Mouse (Mus musculus) intestine, postnatal 0 days (tissue): ENCODE measurements around the gene Fut11. TPM values are rescaled to one million over a fixed set of nuclear protein-coding genes. Genes with fewer than 3 reads are reported as not detected.

Source experiments
- ATAC-seq: fragments of 200-750 bp; cut with Nextera tagmentation; 2 replicates; pipeline ENCODE4 v1.8.0; 2017; ENCODE audit warnings: mild to moderate bottlenecking, moderate TSS enrichment, moderate library complexity
- H3K27ac ChIP-seq: fragments of 300-500 bp; sonication (generic); 2 replicates; pipeline ENCODE4 v1.5.1; 2014; ENCODE audit warnings: mild to moderate bottlenecking, low read depth, low read length, moderate library complexity
- H3K27me3 ChIP-seq: fragments of 300-500 bp; sonication (generic); replicated peaks from 2 replicates; pipeline ENCODE4 v1.6.1; 2014; ENCODE audit warnings: low read length, mixed read lengths; ENCODE audit not compliant: control insufficient read depth, insufficient read depth
- H3K36me3 ChIP-seq: fragments of 300-500 bp; sonication (generic); 2 replicates; pipeline ENCODE4 v1.6.1; 2014; ENCODE audit warnings: mild to moderate bottlenecking, moderate library complexity; ENCODE audit not compliant: control insufficient read depth, insufficient read depth
- H3K4me1 ChIP-seq: fragments of 300-500 bp; sonication (generic); replicated peaks from 2 replicates; pipeline ENCODE4 v1.6.1; 2014; ENCODE audit warnings: antibody characterized with exemption, low read length, mixed read lengths; ENCODE audit not compliant: control insufficient read depth, insufficient read depth
- H3K4me2 ChIP-seq: fragments of 300-500 bp; sonication (generic); replicated peaks from 2 replicates; pipeline ENCODE4 v1.6.1; 2014; ENCODE audit warnings: low read depth, mild to moderate bottlenecking, moderate library complexity
- H3K4me3 ChIP-seq: fragments of 300-500 bp; sonication (generic); 2 replicates; pipeline ENCODE4 v1.5.1; 2014; ENCODE audit warnings: low read depth, low read length
- H3K9ac ChIP-seq: fragments of 300-500 bp; sonication (generic); 2 replicates; pipeline ENCODE4 v1.6.1; 2014; ENCODE audit warnings: mild to moderate bottlenecking, low read depth, low read length
- H3K9me3 ChIP-seq: fragments of 300-500 bp; sonication (generic); 2 replicates; pipeline ENCODE4 v1.6.1; 2016; ENCODE audit warnings: mixed run types; ENCODE audit not compliant: control insufficient read depth
- CTCF ChIP-seq: sonication (generic); IDR thresholded peaks from 2 replicates; pipeline ENCODE4 v1.5.1; 2016; ENCODE audit warnings: low read depth, mild to moderate bottlenecking, control low read depth, antibody characterized with exemption, moderate library complexity
- WGBS: fragments of 180-500 bp; shearing (Covaris S2); extraction: QIAGEN DNeasy Blood & Tissue Kit; methylation state at CpG from one replicate; pipeline ENCODE4 v1.1.7; 2014; 5-methylcytosine and 5-hydroxymethylcytosine counted together
- polyA plus RNA-seq: library from polyadenylated mRNA; unstranded; fragments of >200 nt; fragmentation: Nextera tagmentation; extraction: Ambion mirVana; gene quantifications from 2 replicates; pipeline ENCODE4 v1.2.1, GENCODE M21; 2015

Gene Fut11
- polyA plus RNA-seq, 1 experiment from 2014 or later: 7.4 TPM

DNA sequence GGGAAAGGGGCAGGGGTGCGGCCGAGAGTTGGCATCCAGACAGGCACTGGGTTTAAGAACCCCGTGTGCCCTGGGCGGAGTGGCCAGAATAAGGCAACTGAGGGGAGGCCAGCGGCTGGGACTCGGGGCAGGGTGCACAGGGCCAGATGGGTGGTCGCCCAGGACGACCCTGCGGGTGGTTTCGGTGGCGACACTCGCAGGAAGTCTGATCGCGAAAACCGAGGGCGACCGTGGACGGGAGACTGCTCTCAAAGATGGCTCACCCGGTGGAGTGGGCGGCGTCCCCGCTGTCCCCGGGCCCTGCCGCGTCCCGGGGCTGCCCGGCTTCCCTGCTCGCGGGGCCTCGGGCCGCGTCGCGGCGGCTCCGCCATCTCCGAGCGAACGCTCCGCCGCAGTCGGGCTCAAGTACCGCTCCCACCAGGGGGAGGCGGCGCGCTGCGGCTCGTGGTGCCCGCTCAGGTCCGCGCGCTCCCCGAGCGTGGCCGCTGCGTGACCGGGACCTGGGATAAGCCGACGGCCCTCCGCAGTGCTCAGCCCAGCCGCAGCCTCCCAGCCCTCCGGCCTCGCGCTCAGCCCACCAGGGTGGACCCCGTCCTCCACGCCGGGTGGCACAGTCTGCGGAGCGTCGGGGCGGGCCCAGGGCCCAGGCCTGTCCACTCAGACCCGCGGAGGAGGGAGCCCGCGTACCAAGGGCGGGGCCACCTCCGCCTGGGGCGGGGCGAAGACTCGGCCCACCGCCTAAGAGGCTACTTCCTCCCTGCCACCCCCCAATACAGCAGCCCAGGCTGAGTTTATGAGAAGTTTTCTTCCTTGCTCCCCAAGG, 39.4 kb downstream of the Fut11 start, which contains the start of gene Ndst2:
Ndst2 (minus strand) TSS at position 611 of the 823 bp plus-strand sequence.
- TF ChIP-seq CTCF: peak; percentile 59
- Histone ChIP-seq H3K36me3 (peaks cover 48% of the 10 kb centered on the region), H3K4me3 (peak within 1 kb of the TSS; percentile 73), H3K4me2 (peak within 1 kb of the TSS; percentile 94), H3K9ac (peak within 1 kb of the TSS; percentile 85), H3K4me1 (peaks cover 3% of the 10 kb centered on the region; the same call in 1 of the 2 replicates), H3K9me3 (no peaks in the 10 kb centered on the region), H3K27me3 (no peaks in the 10 kb centered on the region), H3K27ac (peak within 1 kb of the TSS; percentile 94)
- WGBS: 0% methylated on average over 79 of the region's 81 CpGs
- peak; percentile 95 for ATAC-seq

DNA sequence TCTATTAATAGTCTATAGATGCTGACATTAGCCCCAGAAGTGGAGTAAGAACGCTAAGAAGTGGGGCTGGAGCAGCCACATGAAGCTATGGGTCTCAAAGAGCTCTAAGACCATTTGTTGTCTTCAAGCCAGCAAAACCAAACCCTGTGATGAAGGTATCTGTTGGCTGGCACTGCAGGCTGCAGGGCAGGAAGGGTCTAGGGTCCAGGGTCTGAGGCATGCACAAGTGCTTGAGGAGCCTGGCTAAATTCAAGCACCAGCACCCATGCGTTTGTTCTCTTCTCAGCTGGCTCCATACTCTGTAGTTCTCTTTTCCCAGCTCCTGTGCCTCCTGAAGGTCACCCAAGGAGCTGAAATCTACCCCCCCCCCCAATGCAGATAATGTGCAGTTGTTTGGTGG, 40.3 kb downstream of the Fut11 start:
- no peak for ATAC-seq
- WGBS: 52% methylated on average over 2 of the region's 2 CpGs
- H3K4me2 ChIP-seq: 0 out of 2 replicates have a peak overlapping the region, but pooled peaks have one; percentile 94

DNA sequence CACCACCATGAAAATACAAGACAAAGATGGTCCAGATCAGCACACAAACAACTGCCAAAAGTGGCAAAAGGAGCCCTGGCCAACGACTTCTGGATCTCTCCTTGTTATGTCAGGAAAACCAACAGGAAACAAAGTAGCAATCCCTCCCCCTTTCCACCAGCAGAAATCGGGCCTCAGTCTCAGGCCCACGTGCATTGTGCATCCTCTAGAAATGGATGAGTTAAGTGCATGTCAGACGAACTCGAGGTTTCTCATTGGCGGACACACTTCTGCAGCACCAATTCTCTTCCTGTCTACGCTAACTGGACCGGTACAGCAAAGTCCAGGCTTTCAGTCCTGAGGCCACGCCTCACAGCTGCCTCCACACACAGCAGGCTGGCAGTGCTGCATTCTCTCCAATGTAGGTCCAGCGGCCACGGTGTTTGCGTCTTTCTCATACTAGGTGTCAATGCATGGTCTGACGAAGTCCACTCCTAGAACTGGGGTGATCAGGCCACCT, 41.2 kb downstream of the Fut11 start:
- H3K4me2 ChIP-seq: no peak overlapping the region
- H3K27ac ChIP-seq: no peak overlapping the region
- H3K36me3 ChIP-seq: peaks cover 46% of the 10 kb centered on the region
- TF ChIP-seq CTCF: no peak
- no peaks in the 10 kb centered on the region for H3K27me3 ChIP-seq
- WGBS: 68% methylated on average over 13 of the region's 13 CpGs
- no peak overlapping the region for H3K9ac ChIP-seq
- H3K4me3 ChIP-seq: no peak overlapping the region
- ATAC-seq: no peak
- no peaks in the 10 kb centered on the region for H3K9me3 ChIP-seq
- H3K4me1 ChIP-seq: peaks cover 3% of the 10 kb centered on the region; the same call in 1 of the 2 replicates

More for the DNA sequence above, 40.3 kb downstream of the Fut11 start:
- Histone ChIP-seq H3K27ac (no peak overlapping the region), H3K9ac (no peak overlapping the region), H3K4me1 (peaks cover 3% of the 10 kb centered on the region; the same call in 1 of the 2 replicates), H3K4me3 (no peak overlapping the region), H3K9me3 (no peaks in the 10 kb centered on the region), H3K27me3 (no peaks in the 10 kb centered on the region), H3K36me3 (peaks cover 46% of the 10 kb centered on the region)
- TF ChIP-seq CTCF: no peak

DNA sequence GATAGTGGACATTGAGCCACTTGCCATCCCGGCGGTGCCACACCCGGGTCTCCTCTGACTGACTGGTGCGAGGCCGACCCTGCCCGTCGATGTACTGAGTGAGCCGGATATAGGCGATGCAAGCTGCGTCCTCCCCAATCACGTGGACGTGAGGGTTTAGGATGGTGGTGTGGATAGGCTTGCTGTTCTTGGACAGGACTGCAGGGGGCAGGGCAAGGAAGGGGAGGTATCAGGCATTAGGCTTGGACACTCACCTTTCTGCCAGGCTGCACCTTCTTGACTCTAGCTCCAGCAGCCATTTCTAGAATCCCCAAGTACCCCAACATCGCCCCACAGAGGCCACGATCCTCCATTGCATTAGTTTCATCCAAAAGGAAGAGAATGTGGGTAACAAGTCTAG, 42.5 kb downstream of the Fut11 start:
- no peaks in the 10 kb centered on the region for H3K9me3 ChIP-seq
- H3K4me3 ChIP-seq: no peak overlapping the region
- no peak overlapping the region for H3K9ac ChIP-seq
- H3K27me3 ChIP-seq: no peaks in the 10 kb centered on the region
- no peak overlapping the region for H3K27ac ChIP-seq
- 24% methylated on average over 14 of the region's 14 CpGs for WGBS
- TF ChIP-seq CTCF: peak; percentile 87
- peaks cover 48% of the 10 kb centered on the region for H3K36me3 ChIP-seq
- peak overlapping the region; percentile 27; the same call in 1 of the 2 replicates for H3K4me2 ChIP-seq
- peaks cover 3% of the 10 kb centered on the region; the same call in 1 of the 2 replicates for H3K4me1 ChIP-seq
- ATAC-seq: peak; percentile 57

DNA sequence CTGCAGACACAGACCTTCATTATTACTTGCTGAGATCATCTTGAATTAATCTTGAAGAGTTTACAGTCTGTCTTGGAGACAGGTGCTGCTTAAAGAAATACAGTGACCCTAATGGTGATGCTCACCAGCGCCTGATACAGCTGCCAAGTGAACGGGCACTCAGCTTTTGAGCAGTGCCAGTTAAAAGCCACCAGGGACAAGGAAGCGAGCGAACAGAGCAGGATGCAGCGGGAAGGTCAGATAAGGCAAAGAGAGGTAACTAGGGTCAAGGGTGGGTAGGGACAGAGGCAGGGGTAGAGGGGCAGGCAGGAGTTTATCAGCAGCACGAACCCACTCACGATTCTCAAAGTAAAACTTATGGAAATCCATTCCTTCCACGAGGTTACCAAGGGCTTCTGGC, 43.7 kb downstream of the Fut11 start:
- no peak for ATAC-seq

DNA sequence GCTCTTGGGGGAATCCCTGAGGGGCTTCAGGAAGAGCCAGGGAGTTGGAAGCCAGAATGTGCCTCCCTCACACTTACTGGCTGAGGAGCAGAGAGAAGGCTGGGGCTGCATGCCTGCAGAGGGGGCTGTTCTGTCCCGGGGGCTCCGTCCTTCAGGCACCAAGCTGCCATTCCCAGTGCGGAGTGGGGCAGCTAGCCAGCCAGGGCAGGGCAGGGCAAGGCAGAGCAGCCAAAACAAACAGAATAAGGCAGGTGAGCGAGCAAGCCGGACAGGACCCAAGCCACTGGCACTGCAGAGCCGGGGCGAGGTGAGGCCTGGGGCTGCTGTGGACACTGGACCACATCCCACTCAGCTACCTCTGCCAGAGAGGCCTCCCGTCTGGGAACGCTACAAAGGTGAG, 46.5 kb downstream of the Fut11 start:
- H3K9ac ChIP-seq: no peak overlapping the region

More for the DNA sequence above, 43.7 kb downstream of the Fut11 start:
- 81% methylated on average over 8 of the region's 8 CpGs for WGBS
- no peak overlapping the region for H3K4me3 ChIP-seq
- H3K4me1 ChIP-seq: peaks cover under 1% of the 10 kb centered on the region; the same call in 1 of the 2 replicates
- no peaks in the 10 kb centered on the region for H3K9me3 ChIP-seq
- H3K27me3 ChIP-seq: no peaks in the 10 kb centered on the region
- TF ChIP-seq CTCF: no peak
- H3K4me2 ChIP-seq: no peak overlapping the region
- no peak overlapping the region for H3K27ac ChIP-seq
- peaks cover 53% of the 10 kb centered on the region for H3K36me3 ChIP-seq
- no peak overlapping the region for H3K9ac ChIP-seq

More for the DNA sequence above, 46.5 kb downstream of the Fut11 start:
- Histone ChIP-seq H3K4me1 (no peaks in the 10 kb centered on the region), H3K4me2 (no peak overlapping the region), H3K4me3 (no peak overlapping the region), H3K9me3 (no peaks in the 10 kb centered on the region), H3K36me3 (peaks cover 70% of the 10 kb centered on the region), H3K27me3 (no peaks in the 10 kb centered on the region), H3K27ac (no peak overlapping the region)
- no peak for TF ChIP-seq CTCF
- no peak for ATAC-seq
- 77% methylated on average over 9 of the region's 9 CpGs for WGBS
